Mouse (Mus musculus): ENCODE data around the gene Vwf. TPM values are rescaled to one million over a fixed set of nuclear protein-coding genes. Genes with fewer than 3 reads are reported as not detected.

Gene Vwf
- total RNA-seq, 2 experiments from 2014 or later: 12.5 to 15.3 TPM

DNA sequence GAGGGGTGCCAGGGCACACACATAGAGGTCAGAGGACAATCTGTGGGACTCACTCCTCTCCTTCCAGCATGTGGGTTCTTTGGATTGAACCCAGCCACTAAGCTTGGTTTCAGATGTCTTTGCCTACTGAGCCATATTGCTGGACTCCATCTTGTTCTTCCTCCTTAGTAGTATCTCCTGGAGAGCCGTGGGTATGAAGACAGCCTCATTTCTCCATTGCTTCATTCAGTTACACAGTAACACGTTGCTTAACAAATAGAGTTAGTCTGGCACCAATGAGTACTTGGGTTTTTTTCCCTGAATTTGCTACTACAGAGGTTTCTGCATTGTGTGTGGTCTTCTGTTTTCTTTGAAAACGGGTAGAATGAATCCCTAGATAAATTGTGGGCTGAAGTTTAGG, 20.5 kb upstream of the Vwf start:
- DNase-seq: no peak
- Histone ChIP-seq H3K4me3 (no peak overlapping the region), H3K27ac (no peak overlapping the region)
- intact Hi-C loops (cut with DNase I): no loop called here
- TF ChIP-seq CTCF (IDR thresholded peaks at IDR 0.05): no peak

DNA sequence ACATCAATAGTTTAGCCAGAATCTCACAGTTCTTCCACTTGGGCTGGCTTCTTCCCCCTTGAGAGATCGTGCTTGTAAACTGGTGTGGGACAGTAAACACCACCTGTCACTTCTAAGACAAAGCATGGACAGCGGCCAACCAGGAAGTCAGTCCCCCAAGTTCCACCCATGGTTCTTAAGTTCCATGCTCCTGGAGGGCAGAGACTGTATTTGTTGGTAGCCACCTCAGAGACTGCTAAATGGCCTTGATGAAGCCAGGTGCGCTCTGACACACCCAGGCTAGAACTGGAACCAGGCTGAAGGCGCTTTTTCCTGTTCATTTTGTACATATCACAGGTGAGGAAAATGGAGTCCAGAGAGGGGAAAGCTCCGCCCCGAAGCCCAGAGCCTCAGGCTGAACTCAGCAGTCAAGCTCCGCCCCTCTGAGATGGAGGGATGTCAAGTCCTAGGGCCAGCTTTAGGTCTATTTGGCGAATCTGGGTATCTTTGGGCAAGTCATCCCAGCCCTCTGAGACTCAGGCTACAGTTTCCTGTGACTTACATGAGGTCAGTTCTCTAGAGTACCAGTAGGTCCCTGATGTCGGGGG, 17.9 kb upstream of the Vwf start:
- intact Hi-C loops (cut with DNase I): loop anchor here (2.0 kb wide), 1 partner anchor 74 kb away; no protein-coding TSS in a partner anchor
- no peak overlapping the region for H3K4me3 ChIP-seq
- no peak for DNase-seq
- H3K27ac ChIP-seq: peak overlapping the region; percentile 43; the same call in 1 of the 2 replicates
- no peak for TF ChIP-seq CTCF (IDR thresholded peaks at IDR 0.05)

DNA sequence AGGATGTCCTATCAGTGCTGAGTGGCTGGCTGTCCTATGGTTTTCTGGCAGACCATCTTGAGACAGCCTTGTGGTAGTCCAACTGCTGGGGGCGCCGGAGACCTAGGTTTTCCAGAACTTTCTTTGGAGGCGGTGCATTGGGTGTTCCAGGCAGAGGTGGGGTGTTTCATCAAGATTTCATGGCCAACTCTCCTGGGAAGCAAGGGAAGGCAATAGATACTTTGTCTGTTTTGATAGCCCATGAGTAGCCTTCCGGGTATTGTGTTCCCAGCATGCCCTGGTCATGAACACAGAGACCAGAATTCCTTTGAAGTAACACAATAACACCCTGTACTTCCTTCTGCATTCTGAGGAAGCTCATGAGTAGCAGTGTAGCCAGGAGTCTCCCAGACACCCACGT, 17.1 kb upstream of the Vwf start:
- peak; percentile 54 for TF ChIP-seq CTCF (IDR thresholded peaks at IDR 0.05)
- intact Hi-C loops (cut with DNase I): loop anchor here (2.0 kb wide), 1 partner anchor 73 kb away; no protein-coding TSS in a partner anchor
- Histone ChIP-seq H3K4me3 (no peak overlapping the region), H3K27ac (peak overlapping the region; percentile 62)
- DNase-seq: peak; percentile 40

DNA sequence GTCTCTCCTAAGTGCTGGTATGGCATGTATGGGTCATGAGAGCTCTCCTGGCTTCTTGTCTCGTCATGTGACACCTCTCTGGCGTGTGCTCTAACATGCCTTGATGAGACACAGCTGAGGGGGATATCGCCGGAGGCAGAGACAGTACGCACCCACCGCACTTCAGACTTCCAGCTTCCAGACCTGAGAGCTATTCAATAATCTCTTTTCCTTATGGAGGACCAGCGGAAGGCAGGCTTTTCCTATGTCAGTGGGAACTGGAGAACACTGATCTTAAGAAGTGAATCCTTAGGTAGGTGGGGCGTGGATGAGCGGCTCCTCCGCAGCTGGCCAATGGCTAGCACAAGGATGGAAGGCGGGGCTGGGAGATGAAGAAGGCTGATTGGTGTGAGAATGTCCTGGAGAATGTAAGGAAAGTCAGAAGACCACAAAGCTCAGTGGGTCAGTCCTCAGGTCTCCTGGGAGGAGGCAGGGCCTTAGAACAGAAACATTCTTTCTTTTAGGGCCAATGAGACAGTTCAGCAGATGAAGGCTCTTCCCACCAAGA, 13.4 kb upstream of the Vwf start:
- no peak for DNase-seq
- no peak for TF ChIP-seq CTCF (IDR thresholded peaks at IDR 0.05)
- intact Hi-C loops (cut with DNase I): no loop called here
- Histone ChIP-seq H3K4me3 (no peak overlapping the region), H3K27ac (no peak overlapping the region)

DNA sequence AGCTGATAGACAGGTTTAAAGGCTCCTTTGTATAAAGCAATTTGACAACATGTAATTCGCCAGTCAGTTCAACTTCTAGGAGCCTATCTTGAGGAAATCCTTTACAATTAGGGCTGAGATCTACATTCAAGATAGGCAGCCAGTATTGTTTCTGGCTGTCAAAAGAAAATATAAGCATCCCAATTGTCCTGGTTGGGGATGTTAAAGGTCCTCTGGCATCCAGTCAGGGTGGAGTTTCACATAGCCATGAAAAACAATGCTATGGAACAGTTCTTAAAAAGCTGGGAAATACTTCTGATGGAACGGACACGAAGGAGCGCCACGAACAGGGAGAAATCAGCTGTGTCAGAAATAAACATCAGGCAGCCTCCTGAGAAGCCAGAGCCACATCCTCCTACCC, 11.6 kb upstream of the Vwf start:
- no peak for DNase-seq
- TF ChIP-seq CTCF (IDR thresholded peaks at IDR 0.05): no peak
- intact Hi-C loops (cut with DNase I): no loop called here
- Histone ChIP-seq H3K27ac (no peak overlapping the region), H3K4me3 (no peak overlapping the region)

DNA sequence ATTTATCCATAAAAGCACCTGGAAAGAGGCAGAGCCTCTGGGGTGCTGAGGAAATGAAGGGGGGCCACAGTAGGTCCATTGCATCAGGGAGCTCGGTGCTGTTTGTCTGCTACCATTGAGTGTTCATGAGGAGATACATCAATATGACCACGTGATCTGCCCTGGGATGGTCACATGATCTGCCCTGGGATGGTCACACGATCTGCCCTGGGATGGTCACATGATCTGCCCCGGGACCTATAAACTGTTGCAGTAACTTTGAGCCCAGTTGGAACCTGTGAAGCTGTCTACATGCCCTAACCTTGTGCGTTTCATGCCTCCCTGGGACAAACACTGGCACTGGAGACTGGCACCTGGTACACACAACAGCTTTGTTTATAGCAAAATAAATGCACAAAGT, 8.1 kb upstream of the Vwf start:
- DNase-seq: no peak
- H3K4me3 ChIP-seq: no peak overlapping the region
- no peak overlapping the region for H3K27ac ChIP-seq
- TF ChIP-seq CTCF (IDR thresholded peaks at IDR 0.05): no peak
- intact Hi-C loops (cut with DNase I): no loop called here

DNA sequence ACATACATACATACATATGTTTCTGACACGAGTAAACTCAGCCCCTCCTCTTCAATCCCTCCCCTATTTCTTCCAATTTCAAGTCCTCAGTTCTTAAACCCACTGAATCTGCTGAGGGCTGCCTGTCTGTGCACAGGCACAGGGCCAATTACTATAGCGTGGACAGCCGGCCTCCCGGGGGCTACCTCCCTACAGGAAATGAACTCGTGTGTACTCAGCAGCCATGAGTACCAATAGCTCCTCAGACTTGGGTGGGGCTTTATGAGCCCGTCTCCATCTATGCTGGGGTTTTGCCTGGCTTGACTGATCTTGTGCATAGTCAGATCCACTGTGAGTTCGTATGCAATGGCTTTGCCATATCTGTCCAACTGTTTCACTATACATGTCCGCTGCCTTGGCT, 7.2 kb upstream of the Vwf start:
- intact Hi-C loops (cut with DNase I): no loop called here
- Histone ChIP-seq H3K4me3 (no peak overlapping the region), H3K27ac (no peak overlapping the region)
- DNase-seq: no peak
- no peak for TF ChIP-seq CTCF (IDR thresholded peaks at IDR 0.05)

DNA sequence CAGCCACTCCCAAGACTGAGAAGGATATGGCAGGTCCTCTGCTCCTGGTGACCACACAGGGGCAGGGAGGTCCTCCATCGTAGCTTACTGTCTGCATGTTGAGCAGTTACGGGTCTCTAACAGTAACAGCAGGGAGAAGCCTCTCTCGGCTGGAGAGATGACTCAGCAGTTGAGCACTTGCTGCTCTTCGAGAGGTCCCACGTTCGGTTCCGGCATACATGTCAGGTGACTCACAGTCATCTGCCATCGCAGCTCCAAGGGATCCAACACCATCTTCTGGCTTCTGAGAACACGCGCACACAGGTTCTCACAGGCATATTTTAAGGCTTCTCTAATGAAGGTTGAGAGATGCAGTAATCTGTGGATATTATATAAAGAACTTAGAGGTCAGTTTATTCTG, 6.4 kb upstream of the Vwf start:
- TF ChIP-seq CTCF (IDR thresholded peaks at IDR 0.05): no peak
- no peak overlapping the region for H3K4me3 ChIP-seq
- H3K27ac ChIP-seq: no peak overlapping the region
- DNase-seq: no peak
- intact Hi-C loops (cut with DNase I): no loop called here

DNA sequence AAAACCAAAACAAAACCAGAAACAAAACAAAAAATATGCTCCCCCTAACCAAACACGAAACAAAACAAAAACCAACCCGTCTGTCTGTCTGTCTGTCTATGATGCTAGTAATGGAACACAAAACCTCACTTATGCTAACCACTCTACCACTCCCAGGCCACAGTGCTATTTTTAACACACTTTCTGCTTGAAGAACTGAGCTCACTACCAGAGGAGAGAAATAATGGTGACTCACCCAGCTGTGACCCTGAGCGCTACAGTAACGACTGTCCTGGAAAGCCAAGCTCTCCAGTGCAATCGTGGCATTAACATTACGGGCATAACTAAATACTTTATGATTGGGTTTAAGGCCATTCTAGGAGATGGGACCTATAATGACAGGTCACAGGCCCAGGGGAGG, 5.7 kb upstream of the Vwf start:
- intact Hi-C loops (cut with DNase I): no loop called here
- no peak for TF ChIP-seq CTCF (IDR thresholded peaks at IDR 0.05)
- no peak overlapping the region for H3K4me3 ChIP-seq
- H3K27ac ChIP-seq: no peak overlapping the region
- no peak for DNase-seq

DNA sequence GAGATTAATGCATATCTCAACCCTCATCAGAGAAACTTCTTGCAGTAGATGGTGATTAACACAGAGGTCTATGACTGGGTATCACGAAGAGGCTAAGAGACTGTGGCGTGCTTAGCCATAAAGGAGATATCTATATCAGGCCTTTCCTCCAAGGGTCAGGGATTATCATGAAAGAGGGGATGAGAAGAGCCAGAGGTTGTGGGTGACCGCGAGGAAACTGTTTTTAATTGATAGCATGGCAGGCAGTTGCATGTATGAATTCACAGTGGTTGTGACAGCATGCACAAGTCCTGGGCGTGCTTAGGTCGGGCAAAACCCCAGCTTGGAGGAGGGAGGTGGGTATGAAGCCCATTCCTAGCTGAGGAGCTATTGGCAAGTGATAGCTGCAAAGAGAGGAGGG, 5.3 kb upstream of the Vwf start:
- Histone ChIP-seq H3K27ac (no peak overlapping the region), H3K4me3 (no peak overlapping the region)
- no peak for TF ChIP-seq CTCF (IDR thresholded peaks at IDR 0.05)
- intact Hi-C loops (cut with DNase I): no loop called here
- no peak for DNase-seq

DNA sequence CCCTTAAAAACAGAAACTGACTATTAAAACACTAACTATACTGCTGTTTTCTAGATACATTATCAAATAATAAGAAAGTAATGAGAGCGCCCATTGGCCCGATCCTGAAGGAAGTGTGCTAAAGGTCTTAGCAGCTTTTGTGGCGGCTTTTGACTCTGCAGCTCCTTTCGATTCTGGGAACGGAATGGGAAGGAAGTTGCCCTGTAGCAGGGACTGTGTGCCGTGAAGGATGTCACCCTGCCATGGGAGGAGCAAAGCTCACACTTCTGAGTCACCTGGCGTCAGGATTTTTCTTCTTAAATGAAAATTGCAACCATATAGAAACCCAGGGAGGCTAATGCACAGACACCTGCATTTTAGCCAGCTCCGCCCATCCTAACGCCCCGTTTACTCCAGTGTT, 1.8 kb downstream of the Vwf start:
- intact Hi-C loops (cut with DNase I): no loop called here
- TF ChIP-seq CTCF (IDR thresholded peaks at IDR 0.05): no peak

DNA sequence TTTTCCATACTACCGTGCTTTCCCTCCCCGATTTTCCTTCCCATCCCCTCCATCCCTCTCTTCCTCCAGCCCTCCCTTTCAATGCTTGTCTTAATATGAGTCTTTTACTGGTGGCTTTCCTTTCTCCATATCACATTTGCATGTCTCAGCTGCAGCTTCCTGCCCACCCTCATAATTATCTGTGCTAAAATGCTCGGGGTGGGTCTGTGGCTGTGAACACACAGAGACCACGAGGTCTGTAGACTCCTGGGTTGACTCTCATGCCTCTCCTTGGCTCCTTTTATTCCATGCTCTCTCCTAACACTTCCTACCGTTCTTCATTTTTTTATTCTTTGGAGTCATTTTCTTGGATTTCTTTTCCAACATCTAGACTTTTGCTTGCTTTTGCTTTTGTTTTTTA, 3.6 kb downstream of the Vwf start:
- H3K27ac ChIP-seq: no peak overlapping the region
- TF ChIP-seq CTCF (IDR thresholded peaks at IDR 0.05): no peak
- DNase-seq: no peak
- H3K4me3 ChIP-seq: no peak overlapping the region
- intact Hi-C loops (cut with DNase I): no loop called here

More for the DNA sequence above, 1.8 kb downstream of the Vwf start:
- Histone ChIP-seq H3K27ac (no peak overlapping the region), H3K4me3 (peak overlapping the region; percentile 40)
- DNase-seq: peak; percentile 26

DNA sequence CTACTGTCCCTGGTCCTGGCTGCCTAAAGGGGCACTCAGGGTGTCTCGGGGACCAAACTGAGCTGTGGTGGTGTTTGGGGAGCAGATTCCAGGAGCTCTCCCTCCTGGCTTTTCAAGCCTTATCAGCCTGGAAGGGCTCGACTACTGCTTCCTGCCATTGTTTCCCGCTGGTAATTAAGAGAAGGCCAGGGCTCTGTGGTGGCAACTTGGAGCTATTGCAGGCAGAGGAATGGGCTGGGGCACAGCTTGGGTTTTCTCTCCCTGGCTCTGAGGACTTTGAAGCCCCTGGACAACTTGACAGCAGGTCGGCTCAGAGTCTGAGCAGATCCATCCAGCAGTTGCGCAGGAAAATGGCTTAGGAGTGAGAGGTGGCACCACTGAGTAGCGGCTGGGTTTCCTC, 6.2 kb downstream of the Vwf start:
- no peak for TF ChIP-seq CTCF (IDR thresholded peaks at IDR 0.05)
- intact Hi-C loops (cut with DNase I): no loop called here
- DNase-seq: peak; percentile 25
- peak overlapping the region; percentile 74 for H3K27ac ChIP-seq
- peak overlapping the region; percentile 62 for H3K4me3 ChIP-seq

DNA sequence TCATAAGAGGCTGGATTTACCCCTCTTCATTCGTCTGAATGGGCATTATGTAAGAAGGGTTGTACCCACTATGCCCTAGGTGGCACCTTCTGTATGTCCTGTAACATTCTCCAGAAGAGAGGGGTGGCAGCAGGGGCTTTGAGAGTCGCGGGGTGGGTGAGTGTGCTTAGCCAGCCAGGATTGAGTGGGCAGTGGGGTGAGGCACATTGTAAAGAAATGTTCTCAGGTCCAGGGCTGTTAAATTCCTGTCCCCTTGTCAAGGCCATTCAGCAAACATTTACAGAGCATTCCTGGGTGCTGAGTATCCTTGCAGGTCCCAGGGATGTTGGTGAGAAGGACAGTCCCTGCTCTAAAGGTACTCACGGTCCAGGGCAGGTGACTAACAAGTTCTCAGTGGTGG, 7.0 kb downstream of the Vwf start:
- no peak for TF ChIP-seq CTCF (IDR thresholded peaks at IDR 0.05)
- peak overlapping the region; percentile 62 for H3K4me3 ChIP-seq
- peak overlapping the region; percentile 74 for H3K27ac ChIP-seq
- intact Hi-C loops (cut with DNase I): no loop called here
- DNase-seq: no peak
